21 mouse cellular contexts compared by ENCODE assay signal in the genomic region with DNA sequence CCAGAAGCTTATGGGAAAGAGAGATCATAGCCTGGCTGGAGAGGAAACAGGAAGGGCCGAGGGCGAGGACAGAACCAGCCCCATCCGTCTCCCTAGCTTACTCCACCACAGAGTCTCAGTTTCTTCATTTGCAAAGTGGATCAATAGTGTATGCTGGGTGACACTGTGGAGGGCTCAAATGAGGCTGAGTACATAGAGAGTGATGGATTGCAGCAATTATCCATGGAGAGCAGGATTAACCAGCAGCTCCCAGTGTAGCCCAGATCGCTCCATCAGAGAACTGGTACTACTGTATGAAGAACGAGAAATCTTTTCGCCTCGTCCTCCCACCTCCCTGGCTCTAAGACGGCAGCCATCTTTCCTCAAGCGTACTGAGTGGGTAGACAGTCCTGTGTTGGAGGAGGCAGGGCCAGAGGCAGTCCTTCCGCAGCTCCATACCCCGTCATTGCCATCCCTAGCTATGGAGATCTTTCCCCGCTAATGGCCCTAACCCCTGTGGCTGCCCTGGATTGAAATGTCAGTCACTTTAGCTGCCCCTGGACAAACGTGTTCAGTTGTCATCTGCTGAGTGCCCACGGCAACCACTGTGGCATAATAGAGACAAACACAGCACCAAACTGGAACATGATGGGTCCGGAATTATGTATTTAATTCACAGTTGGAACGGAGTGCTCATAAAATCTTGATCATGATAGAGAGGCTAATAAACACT. TPM values are rescaled to one million over a fixed set of nuclear protein-coding genes. Genes with fewer than 3 reads are reported as not detected.
A peak's percentile ranks its signal among the peaks of the same experiment; 100 is the strongest.
DNase-seq lines count a peak whose midpoint lies in the region; ATAC-seq lines count a peak whose summit lies in the region.
"Had no signal": no experiment of that assay in that cellular context is flagged by ENCODE, and none has a peak within 500 bp of the region (broad histone marks: within the 10 kb centered on the region; RNA-seq: fewer than 3 reads in every experiment).

No protein-coding gene starts in this region.

- no peak for DNase-seq in hindbrain, embryonic 10.5 days (ENCODE audit: low spot score)
- DNase-seq in cerebellum, postnatal 14 days, result no peak
- no peak for DNase-seq in adrenal gland, postnatal 14 days
- DNase-seq: adrenal gland, postnatal 36 days; cerebellum, adult 11 months; cerebellum, adult 9-10 months; cerebellum, postnatal 36 days; gastrocnemius, adult 2 months; gastrocnemius, postnatal 25 days; heart, postnatal 14 days; kidney, adult 11 months had no signal

- peaks cover 42% of the 10 kb centered on the region for H3K27me3 ChIP-seq in hindbrain, embryonic 13.5 days
- no peaks in the 10 kb centered on the region for H3K27me3 ChIP-seq in hindbrain, embryonic 10.5 days (ENCODE audit: insufficient read depth, poor library complexity, severe bottlenecking)
- 0 out of 2 replicates have a peak, but pooled peaks cover 6% of the 10 kb centered on the region for H3K27me3 ChIP-seq in hindbrain, embryonic 15.5 days
- peaks cover 24% of the 10 kb centered on the region for H3K27me3 ChIP-seq in neural tube, embryonic 13.5 days
- H3K27me3 ChIP-seq: CH12.LX; embryonic facial prominence, embryonic 13.5 days; heart, embryonic 15.5 days had no signal

- H3K4me2 ChIP-seq in hindbrain, embryonic 13.5 days, result no peak overlapping the region
- H3K4me2 ChIP-seq in hindbrain, embryonic 15.5 days, result no peak overlapping the region
- no peak overlapping the region for H3K4me2 ChIP-seq in neural tube, embryonic 13.5 days
- H3K4me2 ChIP-seq: embryonic facial prominence, embryonic 13.5 days; forebrain, embryonic 13.5 days; heart, embryonic 11.5 days; heart, embryonic 15.5 days had no signal

- 55% methylated on average over 16 of the region's 16 CpGs for WGBS in hindbrain, embryonic 13.5 days
- WGBS in hindbrain, embryonic 10.5 days, result 75% methylated on average over 16 of the region's 16 CpGs
- WGBS in hindbrain, embryonic 15.5 days, result 52% methylated on average over 16 of the region's 16 CpGs
- WGBS in neural tube, embryonic 13.5 days, result 54% methylated on average over 16 of the region's 16 CpGs

- no peak overlapping the region for H3K4me3 ChIP-seq in hindbrain, embryonic 13.5 days
- no peak overlapping the region for H3K4me3 ChIP-seq in hindbrain, embryonic 10.5 days
- H3K4me3 ChIP-seq in hindbrain, embryonic 15.5 days, result no peak overlapping the region
- no peak overlapping the region for H3K4me3 ChIP-seq in neural tube, embryonic 13.5 days
- H3K4me3 ChIP-seq: embryonic facial prominence, embryonic 13.5 days; forebrain, embryonic 13.5 days; gastrocnemius, adult 2 months; heart, embryonic 15.5 days had no signal

- no peak overlapping the region for H3K9ac ChIP-seq in hindbrain, embryonic 13.5 days
- no peak overlapping the region for H3K9ac ChIP-seq in hindbrain, embryonic 15.5 days
- no peak overlapping the region for H3K9ac ChIP-seq in neural tube, embryonic 13.5 days
- H3K9ac ChIP-seq: embryonic facial prominence, embryonic 13.5 days; forebrain, embryonic 13.5 days; heart, embryonic 15.5 days had no signal

- ATAC-seq in hindbrain, embryonic 13.5 days (ENCODE audit: low FRiP score), result peak; percentile 54
- peak; percentile 67 for ATAC-seq in hindbrain, embryonic 15.5 days (ENCODE audit: low FRiP score, low read depth)
- ATAC-seq in neural tube, embryonic 13.5 days (ENCODE audit: low read depth), result peak; percentile 67
- ATAC-seq: activated CD4-positive, CD25-positive, alpha-beta regulatory T cell, adult 4 months; forebrain, embryonic 13.5 days; Patski had no signal

- H3K27ac ChIP-seq in hindbrain, embryonic 13.5 days, result peak overlapping the region; percentile 60
- H3K27ac ChIP-seq in hindbrain, embryonic 10.5 days, result no peak overlapping the region
- peak overlapping the region; percentile 37; the same call in 1 of the 2 replicates for H3K27ac ChIP-seq in hindbrain, embryonic 15.5 days (replicated peaks)
- H3K27ac ChIP-seq in neural tube, embryonic 13.5 days (replicated peaks), result peak overlapping the region; percentile 82
- H3K27ac ChIP-seq: embryonic facial prominence, embryonic 13.5 days; forebrain, embryonic 13.5 days; gastrocnemius, adult 2 months; heart, embryonic 15.5 days had no signal

- H3K36me3 ChIP-seq in hindbrain, embryonic 13.5 days, result no peaks in the 10 kb centered on the region
- H3K36me3 ChIP-seq in hindbrain, embryonic 10.5 days, result no peaks in the 10 kb centered on the region
- no peaks in the 10 kb centered on the region for H3K36me3 ChIP-seq in hindbrain, embryonic 15.5 days
- H3K36me3 ChIP-seq in neural tube, embryonic 13.5 days, result no peaks in the 10 kb centered on the region
- H3K36me3 ChIP-seq: embryonic facial prominence, embryonic 13.5 days; heart, embryonic 15.5 days had no signal

- H3K4me1 ChIP-seq in hindbrain, embryonic 13.5 days (replicated peaks), result peaks cover 28% of the 10 kb centered on the region
- peaks cover 25% of the 10 kb centered on the region for H3K4me1 ChIP-seq in hindbrain, embryonic 10.5 days (replicated peaks)
- peaks cover 15% of the 10 kb centered on the region for H3K4me1 ChIP-seq in hindbrain, embryonic 15.5 days (replicated peaks)
- H3K4me1 ChIP-seq in neural tube, embryonic 13.5 days (replicated peaks), result peaks cover 24% of the 10 kb centered on the region
- H3K4me1 ChIP-seq: embryonic facial prominence, embryonic 13.5 days; forebrain, embryonic 13.5 days; heart, embryonic 15.5 days had no signal

- no peaks in the 10 kb centered on the region for H3K9me3 ChIP-seq in hindbrain, embryonic 13.5 days
- no peaks in the 10 kb centered on the region for H3K9me3 ChIP-seq in hindbrain, embryonic 10.5 days
- no peaks in the 10 kb centered on the region for H3K9me3 ChIP-seq in hindbrain, embryonic 15.5 days
- no peaks in the 10 kb centered on the region for H3K9me3 ChIP-seq in neural tube, embryonic 13.5 days
- H3K9me3 ChIP-seq: embryonic facial prominence, embryonic 13.5 days; forebrain, embryonic 13.5 days; heart, embryonic 15.5 days had no signal

RNA-seq across cellular contexts. Expression of a gene that starts 53.6 kb away (rescaled TPM):
- 18.2 and 18.6 TPM in 2 replicates for polyA plus RNA-seq in hindbrain, embryonic 13.5 days (2015; fragmentation: Nextera tagmentation; extraction: Ambion mirVana)
- polyA plus RNA-seq in hindbrain, embryonic 10.5 days (2016; fragmentation: Nextera tagmentation; extraction: Ambion mirVana), result 21.1 and 23.7 TPM in 2 replicates
- polyA plus RNA-seq in hindbrain, embryonic 15.5 days (2015; fragmentation: Nextera tagmentation; extraction: Ambion mirVana), result 19.9 and 20.4 TPM in 2 replicates
- polyA plus RNA-seq in neural tube, embryonic 13.5 days (2015; fragmentation: Nextera tagmentation; extraction: Ambion mirVana), result 16.9 and 17.6 TPM in 2 replicates
- 28.4 and 30.6 TPM in 2 replicates for total RNA-seq in adrenal gland, postnatal 14 days (2021)

RNA-seq across cellular contexts. Expression of a gene that starts 53.7 kb away (rescaled TPM):
- polyA plus RNA-seq in hindbrain, embryonic 13.5 days (2015; fragmentation: Nextera tagmentation; extraction: Ambion mirVana), result 14.1 and 15.9 TPM in 2 replicates
- polyA plus RNA-seq in hindbrain, embryonic 10.5 days (2016; fragmentation: Nextera tagmentation; extraction: Ambion mirVana), result 16.7 and 21.5 TPM in 2 replicates
- polyA plus RNA-seq in hindbrain, embryonic 15.5 days (2015; fragmentation: Nextera tagmentation; extraction: Ambion mirVana), result 12.4 and 17.3 TPM in 2 replicates
- 10.3 and 10.5 TPM in 2 replicates for polyA plus RNA-seq in neural tube, embryonic 13.5 days (2015; fragmentation: Nextera tagmentation; extraction: Ambion mirVana)
- total RNA-seq in adrenal gland, postnatal 14 days (2021), result 7.7 and 9.5 TPM in 2 replicates
